Mouse (Mus musculus): Measurements from ENCODE around the gene Col25a1.

DNA sequence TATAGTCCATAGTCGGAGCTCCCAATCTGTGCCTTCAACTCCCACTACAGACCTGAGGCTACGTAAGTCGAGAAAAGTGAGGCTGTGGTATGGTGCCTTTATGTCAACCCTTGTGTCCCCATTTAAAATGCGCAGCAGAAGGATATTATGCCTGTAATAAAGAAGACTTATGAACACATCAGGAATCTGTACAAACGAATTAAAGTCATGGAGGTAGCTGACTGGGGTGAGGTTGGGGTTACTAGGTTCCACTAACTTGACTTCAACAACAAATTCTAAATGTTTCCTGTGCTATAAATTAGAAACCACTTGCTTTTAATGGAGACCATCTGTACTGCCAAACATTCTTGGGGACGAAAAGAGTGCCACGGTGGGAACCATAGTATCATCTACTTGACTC lies 104.8 kb downstream of the Col25a1 start:
- TF ChIP-seq CTCF (IDR thresholded peaks at IDR 0.05) (no peak), EP300 (IDR thresholded peaks at IDR 0.05) (no peak)

All from lung, postnatal 0 days (tissue).